Mouse (Mus musculus): ENCODE measurements around the gene H1foo.

DNA sequence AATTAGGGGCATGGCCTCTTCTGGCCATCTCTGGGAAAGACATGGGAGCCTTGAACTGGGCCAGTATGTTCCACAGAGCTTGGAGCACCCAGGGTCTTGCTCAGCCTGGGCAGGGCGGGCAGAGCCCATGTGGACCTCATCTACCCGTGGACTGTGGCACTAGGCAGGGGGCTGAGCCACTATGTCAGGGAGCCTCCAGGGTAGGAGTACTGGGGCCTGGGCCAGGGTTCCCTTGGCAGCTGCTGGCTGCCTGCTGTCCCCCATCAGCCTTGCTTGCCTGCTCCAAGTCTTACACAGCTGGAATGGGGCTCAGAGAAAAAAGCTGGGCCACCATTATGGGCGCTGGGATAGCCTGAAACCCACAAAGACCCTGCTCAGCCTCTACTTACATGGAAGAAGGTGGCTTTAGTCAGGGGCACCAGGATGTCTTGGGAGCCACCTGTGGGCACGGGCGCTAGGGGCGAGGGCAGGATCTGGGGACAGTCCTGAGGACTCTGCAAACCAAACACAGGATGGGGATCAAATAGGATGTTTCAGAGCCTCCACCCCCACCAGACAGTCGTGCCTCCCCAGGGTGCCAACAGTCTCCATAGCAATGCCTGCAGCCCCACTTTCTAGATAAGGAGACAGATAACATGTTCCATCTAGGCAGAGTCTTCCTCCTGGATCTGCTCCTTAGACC, 27.5 kb downstream of the H1foo start:
- TF ChIP-seq POLR2A (IDR thresholded peaks at IDR 0.05; ENCODE audit: borderline replicate concordance, extremely low read depth, low read depth, low read length) (no peak), CTCF (IDR thresholded peaks at IDR 0.05; ENCODE audit: insufficient read depth, low read length) (no peak)
